Mouse (Mus musculus): ENCODE measurements around the gene Pafah2.

DNA sequence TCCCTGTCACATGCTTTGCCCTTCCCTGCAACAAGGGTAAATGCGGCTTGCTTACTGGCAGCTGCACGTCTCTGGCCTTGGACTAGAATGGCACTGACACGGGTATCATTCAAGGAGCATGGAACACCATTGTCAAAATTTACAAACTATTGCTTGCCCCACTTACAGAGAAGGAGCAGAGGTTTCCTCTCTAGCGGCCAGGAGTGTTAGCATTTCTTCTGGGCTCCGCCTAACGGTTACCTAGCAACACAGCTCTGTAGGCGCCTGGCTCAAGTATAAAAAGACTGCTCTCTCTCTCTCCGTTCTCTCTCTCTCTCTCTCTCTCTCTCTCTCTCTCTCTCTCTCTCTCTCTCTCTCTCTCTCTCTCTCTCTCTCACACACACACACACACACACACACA is 3.5 kb upstream of the Pafah2 start:
- no peak for TF ChIP-seq EP300 (IDR thresholded peaks at IDR 0.05; ENCODE audit: insufficient read depth, low read depth, low read length)
- TF ChIP-seq CTCF (IDR thresholded peaks at IDR 0.05; ENCODE audit: low read depth, low read length), result no peak
